Mouse (Mus musculus) myocyte (in vitro differentiated cells): ENCODE measurements around the gene Snx3.

Experiments used
- CEBPB ChIP-seq: IDR thresholded peaks from 2 replicates; pipeline ENCODE4 v1.6.1; 2011; ENCODE audit warnings: mild to moderate bottlenecking, moderate library complexity; ENCODE audit not compliant: poor library complexity, insufficient read depth, severe bottlenecking
- E2F4 ChIP-seq: IDR thresholded peaks from one replicate; pipeline ENCODE4 v1.6.1; 2011; ENCODE audit warnings: mild to moderate bottlenecking, control low read depth, moderate library complexity; ENCODE audit not compliant: insufficient read depth
- MAX ChIP-seq: IDR thresholded peaks from one replicate; pipeline ENCODE4 v1.6.1; 2011; ENCODE audit warnings: low read depth, mild to moderate bottlenecking, control low read depth
- MYOG ChIP-seq, 3 experiments: IDR thresholded peaks; one replicate each; pipeline ENCODE4 v1.6.1; 2011; ENCODE audit warnings: control low read depth in 2 of 3, low read depth in 2 of 3, mild to moderate bottlenecking in 2 of 3; ENCODE audit not compliant: insufficient read length in 2 of 3, control insufficient read depth in 1 of 3, insufficient read depth in 1 of 3
- POLR2A ChIP-seq: IDR thresholded peaks from one replicate; pipeline ENCODE4 v1.6.1; 2011; ENCODE audit warnings: low read depth, mild to moderate bottlenecking, control low read depth, moderate library complexity; ENCODE audit not compliant: insufficient read length
- POLR2AphosphoS2 ChIP-seq: IDR thresholded peaks from one replicate; pipeline ENCODE4 v1.6.1; 2011; ENCODE audit warnings: low read depth, control low read depth; ENCODE audit not compliant: insufficient read length
- TCF12 ChIP-seq: IDR thresholded peaks from one replicate; pipeline ENCODE4 v1.6.1; 2011; ENCODE audit warnings: mild to moderate bottlenecking, control low read depth; ENCODE audit not compliant: poor library complexity, insufficient read depth, severe bottlenecking

- TF ChIP-seq MAX (no peak), CEBPB (no peak), POLR2A (no peak), MYOG (IDR thresholded peaks at IDR 0.05; ENCODE audit: control insufficient read depth in 1 of 3, insufficient read depth in 1 of 3, insufficient read length in 2 of 3, low read depth in 2 of 3) (no peak), E2F4 (no peak), POLR2AphosphoS2 (no peak), TCF12 (no peak)
Observed at GRCm38 (mm10) chr10:42525682-42526081, 23.9 kb downstream of the Snx3 start.
